Mouse (Mus musculus) thymus, adult 18-20 months (tissue): Measurements from ENCODE around the gene Arhgef3.
"Not testable (repeated sequence)": the region's sequence is repeated elsewhere in the genome, so short reads cannot be mapped to it uniquely, and the experiment has no call there.

Source experiments
- DNase-seq, 2 experiments: peaks; one replicate each; pipeline ENCODE4 v3.0.0; 2022; ENCODE audit warnings: mixed read lengths in 2 of 2

The Arhgef3 gene

DNA sequence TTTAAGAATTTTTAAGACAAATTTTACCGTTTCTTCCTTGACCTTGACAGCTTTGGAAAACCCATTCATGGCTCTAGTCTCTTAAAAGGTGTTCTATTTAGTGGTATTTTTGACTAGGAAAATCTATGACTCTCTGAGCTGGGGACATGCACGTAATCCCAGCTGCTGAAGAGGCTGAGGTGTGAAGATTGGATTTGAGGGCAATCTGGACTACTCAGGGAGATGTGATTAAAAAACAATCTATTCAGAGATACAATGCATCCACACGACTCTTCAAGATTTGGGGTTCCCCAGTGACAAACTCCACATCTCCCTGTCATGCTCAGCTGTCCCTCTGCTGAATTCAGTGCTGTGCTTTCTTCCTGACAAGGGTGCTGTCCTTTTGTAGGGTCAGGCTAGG, 84.4 kb downstream of the Arhgef3 start:
- DNase-seq = no peak

GRCm38 (mm10) chr14:27199870-27200269, 85.2 kb downstream of the Arhgef3 start:
- DNase-seq = no peak

DNA sequence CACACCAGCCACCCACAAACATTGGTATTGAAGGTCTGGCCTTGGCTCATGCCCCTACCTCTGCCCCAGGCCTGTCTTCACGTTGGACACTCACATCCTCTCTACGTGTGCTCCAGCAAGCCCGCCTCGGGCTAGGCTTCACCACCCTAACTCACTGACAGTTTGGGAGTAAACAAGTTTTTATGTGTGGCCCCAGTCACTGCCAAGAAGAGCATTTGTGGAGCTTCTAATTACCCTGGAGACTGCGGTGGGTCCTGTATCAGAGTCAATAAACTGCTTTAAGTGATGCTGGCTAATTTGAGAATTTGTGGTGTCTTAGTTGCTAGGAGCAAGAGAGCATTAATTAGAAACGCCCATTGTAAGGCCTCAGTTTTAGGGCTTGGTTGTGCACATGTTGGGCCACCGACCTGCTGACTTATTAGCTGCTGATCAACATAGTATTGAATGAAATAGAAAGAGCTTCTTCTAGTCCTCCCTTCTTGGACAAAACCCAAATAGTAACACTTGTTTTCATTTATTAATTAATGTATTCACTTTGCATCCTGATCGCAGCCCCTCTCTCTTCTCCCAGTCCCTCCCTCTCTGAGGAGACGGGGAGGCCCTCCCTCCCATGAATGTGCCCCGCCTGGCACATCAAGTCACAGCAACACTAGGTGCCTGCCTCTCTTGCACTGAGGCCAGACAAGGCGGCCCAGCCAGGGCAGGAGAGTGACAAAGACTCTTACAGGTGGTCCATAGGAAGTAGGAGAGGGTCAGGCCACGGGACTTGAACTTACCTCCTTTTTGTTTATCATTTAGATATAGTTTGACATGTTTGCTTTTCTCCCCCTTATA, 86.3 kb downstream of the Arhgef3 start:
- no peak for DNase-seq

DNA sequence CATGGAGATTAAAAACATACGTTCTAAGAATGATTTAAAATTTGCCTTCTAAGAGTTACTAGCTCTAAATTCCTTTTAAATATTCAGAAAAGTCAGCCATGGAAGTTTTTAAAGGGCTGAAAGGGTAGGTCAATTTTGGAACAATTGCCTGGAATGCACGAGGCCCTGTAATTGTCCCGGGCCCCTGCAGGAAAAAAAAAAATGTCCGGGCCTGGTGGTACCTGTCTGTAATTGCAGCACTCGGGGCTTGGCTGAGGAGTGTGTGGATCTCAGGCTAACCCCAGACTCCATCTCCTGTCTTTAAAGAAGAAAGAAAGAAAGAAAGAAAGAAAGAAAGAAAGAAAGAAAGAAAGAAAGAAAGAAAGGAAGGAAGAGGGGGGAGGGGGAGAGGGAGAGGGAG, 87.1 kb downstream of the Arhgef3 start:
- no peak for DNase-seq

- no peak for DNase-seq
Measured at GRCm38 (mm10) chr14:27204704-27205103, 90.0 kb downstream of the Arhgef3 start.

DNA sequence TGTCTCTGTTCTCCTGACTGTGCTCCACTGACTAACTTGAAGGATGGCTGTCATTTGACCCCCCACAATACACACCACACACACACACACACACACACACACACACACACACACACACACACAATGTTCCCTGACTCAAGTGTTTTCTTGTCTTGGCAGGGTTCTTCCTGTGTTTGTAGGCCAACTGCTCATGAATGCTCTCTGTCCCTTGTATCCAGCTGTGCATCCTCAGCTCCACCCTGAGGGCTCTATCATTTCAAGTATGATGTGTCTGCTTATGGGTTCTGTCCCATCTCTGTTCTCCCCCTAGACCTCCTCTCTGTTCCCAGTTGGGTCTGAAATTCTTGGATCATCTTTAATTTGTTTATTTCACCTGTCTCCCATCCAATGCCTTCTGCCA, 91.7 kb downstream of the Arhgef3 start:
- DNase-seq = no peak

GRCm38 (mm10) chr14:27209542-27209941, 94.8 kb downstream of the Arhgef3 start:
- no peak for DNase-seq

DNA sequence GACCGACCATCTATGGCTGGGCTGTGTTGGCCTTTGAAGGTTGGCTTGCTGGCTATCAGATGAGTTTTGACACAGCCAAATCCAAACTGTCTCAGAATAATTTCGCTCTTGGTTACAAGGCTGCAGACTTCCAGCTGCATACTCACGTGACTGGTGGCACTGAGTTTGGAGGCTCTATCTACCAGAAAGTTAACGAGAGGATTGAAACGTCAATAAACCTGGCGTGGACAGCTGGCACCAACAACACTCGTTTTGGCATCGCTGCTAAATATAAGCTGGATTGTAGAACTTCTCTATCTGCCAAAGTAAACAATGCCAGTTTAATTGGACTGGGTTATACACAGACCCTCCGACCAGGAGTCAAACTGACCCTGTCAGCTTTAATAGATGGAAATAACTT, 96.1 kb downstream of the Arhgef3 start:
- DNase-seq = not testable (repeated sequence)

DNA sequence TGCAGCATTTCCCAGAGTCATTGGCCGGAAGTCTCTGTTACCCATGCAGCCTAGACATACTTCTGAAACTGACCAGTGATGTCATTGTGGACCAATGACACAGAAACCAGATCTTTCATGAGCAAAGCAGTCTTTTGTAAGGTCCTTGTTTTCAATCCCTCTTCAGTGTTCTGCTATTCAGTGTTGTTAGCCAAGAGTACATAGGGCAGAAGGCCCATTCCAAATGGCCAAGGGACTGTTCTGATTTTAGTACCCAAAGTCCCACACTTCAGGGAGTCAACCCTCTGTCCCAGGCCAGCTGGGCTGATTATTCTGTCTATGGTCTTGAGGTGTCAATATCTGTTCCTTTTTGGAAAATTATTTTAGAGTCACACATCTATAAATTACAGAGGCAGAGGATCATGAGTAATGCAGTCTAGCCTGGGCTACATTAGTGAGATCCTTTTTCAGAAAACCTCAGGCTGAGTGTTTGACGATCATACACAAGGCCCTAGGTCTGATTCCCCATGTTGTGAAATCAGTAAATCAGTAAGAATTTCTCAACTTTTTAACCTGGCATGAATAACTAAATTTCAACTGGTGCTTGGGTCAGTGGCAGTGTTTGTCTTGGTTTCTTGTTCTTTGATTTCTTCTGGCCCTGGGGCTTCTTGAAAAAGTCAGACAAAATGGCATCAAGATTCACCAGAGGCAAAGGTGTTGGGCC, 97.2 kb downstream of the Arhgef3 start:
- no peak for DNase-seq

GRCm38 (mm10) chr14:27214232-27214631, 99.5 kb downstream of the Arhgef3 start:
- DNase-seq = no peak

- peak in 1 of 2 experiments; percentile 47 for DNase-seq
Measured at GRCm38 (mm10) chr14:27219668-27220067, 105.0 kb downstream of the Arhgef3 start.

DNA sequence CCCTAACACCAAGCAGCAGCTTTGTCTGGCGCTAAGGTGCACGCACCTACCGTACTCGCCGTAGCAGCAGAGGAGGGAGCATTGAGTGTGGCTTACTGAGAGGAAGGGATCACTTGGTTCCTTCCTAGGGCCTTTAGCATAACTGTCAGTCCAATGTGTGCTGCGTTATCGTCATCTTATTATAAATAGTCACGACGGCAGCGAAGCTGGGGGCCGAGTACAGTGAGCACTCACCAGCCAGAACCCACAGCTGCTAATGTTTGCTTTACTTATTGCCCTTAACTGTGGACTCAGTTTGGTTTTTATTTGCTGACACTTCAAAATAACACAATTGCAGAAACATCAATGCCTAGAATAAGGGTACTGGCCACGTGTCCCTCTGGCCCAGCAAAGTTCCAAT, 105.6 kb downstream of the Arhgef3 start:
- DNase-seq = no peak

DNA sequence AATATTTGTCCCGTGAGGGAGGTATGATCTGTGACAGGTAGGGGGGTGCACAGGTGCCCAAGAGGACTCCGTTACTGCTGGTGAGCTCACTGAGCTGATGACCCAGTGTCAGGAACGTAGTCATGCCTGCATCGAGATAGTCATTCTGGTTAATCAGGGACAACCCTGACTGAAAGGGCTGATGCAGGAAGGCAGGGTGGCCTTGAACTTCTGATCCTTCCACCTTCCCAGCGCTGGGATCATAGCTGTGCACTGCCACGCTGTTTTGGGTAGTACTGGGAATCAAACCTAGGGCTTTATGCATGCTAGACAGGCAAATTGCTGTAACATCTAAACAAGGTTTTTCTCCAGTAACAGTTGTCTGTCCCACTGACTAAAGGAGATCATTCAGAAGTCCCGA, 109.9 kb downstream of the Arhgef3 start:
- DNase-seq = no peak

DNA sequence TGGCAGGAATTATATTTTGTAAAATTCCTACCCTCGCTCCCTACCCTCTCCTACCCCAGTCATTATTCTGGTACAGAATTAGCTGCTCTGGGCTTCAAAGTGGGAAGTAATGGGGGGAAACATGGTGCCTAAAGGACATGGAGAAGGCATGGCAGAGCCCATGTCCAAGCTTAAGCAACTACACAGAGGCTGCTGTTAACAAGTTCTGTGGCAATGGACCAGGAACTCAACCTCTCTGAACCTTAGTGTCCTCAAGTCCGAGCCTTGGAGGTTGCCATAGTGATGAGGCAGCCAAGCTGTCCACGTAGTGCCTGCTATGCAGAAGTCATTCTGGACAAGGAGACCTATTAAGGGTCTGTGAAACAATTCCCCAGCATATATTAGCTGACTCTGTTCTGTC, 111.6 kb downstream of the Arhgef3 start:
- DNase-seq = no peak

GRCm38 (mm10) chr14:27228288-27228687, 113.6 kb downstream of the Arhgef3 start:
- DNase-seq = no peak

- peak in 1 of 2 experiments; percentile 61 for DNase-seq
Measured at GRCm38 (mm10) chr14:27228941-27229371, 114.3 kb downstream of the Arhgef3 start.

DNA sequence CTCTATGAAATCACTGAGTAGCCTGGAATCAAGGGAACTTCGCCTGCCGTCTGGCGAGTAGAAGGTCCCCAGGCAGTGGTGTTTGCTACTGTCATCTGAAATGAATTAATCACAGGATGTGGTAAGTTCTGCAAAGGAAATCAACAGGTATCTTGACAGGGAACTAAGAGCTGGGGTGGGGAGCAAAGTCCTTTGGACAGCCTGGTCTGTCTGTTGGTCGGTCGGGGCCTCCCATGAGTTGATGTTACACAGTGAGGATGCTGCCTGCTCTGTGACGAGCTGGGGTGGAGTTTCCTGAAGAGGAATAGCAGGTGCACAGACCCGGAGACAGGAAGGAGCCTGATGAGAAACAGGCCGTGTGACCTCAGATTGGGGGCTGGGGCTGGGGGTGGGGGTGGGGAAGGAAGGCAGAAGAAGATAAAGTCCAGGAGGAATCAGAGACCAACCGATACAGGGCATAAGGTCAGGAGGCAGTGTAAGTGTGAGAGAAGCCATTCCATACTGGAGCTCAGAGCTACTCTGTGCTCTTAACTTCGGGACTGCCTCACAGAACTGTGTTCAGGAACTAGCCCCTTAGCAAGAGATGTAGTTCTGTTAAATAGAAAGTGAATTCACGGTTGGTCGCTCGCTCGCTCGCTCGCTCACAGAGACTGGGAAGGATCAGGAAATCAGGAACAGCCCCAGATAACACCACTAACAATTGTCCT, 114.9 kb downstream of the Arhgef3 start:
- DNase-seq = peak; percentile 62 to 79

GRCm38 (mm10) chr14:27230262-27231022, 115.7 kb downstream of the Arhgef3 start:
- DNase-seq = peak in 1 of 2 experiments; percentile 55

- no peak for DNase-seq
Measured at GRCm38 (mm10) chr14:27231506-27231905, 116.8 kb downstream of the Arhgef3 start.

GRCm38 (mm10) chr14:27231974-27232780, 117.5 kb downstream of the Arhgef3 start:
- DNase-seq = no peak

GRCm38 (mm10) chr14:27233056-27233455, 118.4 kb downstream of the Arhgef3 start:
- no peak for DNase-seq

DNA sequence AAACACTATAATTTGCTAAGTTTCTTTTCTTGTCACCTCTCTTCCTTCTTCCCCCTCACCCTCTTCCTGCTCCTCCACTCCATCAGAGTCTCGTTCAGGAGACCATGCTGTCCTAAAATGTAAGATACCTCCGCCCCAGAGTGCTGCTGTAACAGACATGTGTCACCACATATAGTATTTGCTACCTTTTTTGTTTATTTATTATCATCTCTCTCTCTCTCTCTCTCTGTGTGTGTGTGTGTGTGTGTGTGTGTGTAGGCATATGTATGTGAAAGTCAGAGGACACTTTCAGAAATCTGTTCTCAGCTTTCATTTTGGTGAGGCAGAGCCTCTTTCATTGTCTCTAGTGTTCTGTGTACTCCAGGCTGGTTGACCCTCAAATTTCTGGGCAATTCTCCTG, 119.0 kb downstream of the Arhgef3 start:
- DNase-seq = no peak
